Mouse (Mus musculus): Measurements from ENCODE around the gene Gm20388. TPM values are rescaled to one million over a fixed set of nuclear protein-coding genes. Genes with fewer than 3 reads are reported as not detected.

Gm20388 gene
- total RNA-seq, 1 experiment, result 27.0 TPM

DNA sequence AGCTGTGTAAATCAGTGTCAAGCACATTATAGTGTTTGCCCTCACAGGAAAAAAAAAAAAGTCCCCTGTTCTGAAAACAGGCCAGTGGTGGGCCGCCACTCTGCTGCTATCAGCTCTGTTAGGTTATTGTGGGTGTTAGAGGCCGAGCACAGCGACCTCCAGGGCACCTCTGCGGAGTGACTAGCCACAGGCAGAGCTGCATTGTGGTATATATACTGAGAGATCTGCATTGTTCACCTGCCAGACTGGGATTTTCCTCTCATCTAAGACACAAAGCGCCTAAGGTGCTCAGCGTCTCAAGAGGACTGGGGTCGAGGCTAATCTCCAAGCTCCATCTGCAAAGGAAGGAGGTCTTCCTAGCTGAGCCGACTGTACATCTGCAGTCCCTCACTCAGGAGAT, 252.7 kb downstream of the Gm20388 start:
- H3K4me1 ChIP-seq (ENCODE audit: control insufficient read depth in 2 of 2, insufficient read depth in 2 of 2, low read length in 2 of 2, poor library complexity in 1 of 2), result no peaks in the 10 kb centered on the region; a peak in 1 of 4 replicates
- H3K36me3 ChIP-seq (ENCODE audit: control insufficient read depth, insufficient read depth, low read length, poor library complexity, severe bottlenecking), result no peaks in the 10 kb centered on the region
- in situ Hi-C loops (cut with MboI; ENCODE audit: low sequenced_read_pairs in 2 of 2, unreplicated experiment in 2 of 2), result no loop called here
- TF ChIP-seq HCFC1 (IDR thresholded peaks at IDR 0.05; ENCODE audit: borderline replicate concordance, insufficient read depth, low read length) (no peak), MAFK (IDR thresholded peaks at IDR 0.05; ENCODE audit: insufficient read depth, low read depth, low read length) (no peak), ZNF384 (IDR thresholded peaks at IDR 0.05; ENCODE audit: low read depth, low read length) (no peak), CHD2 (IDR thresholded peaks at IDR 0.05; ENCODE audit: low read depth, low read length) (no peak), ZC3H11A (IDR thresholded peaks at IDR 0.05; ENCODE audit: borderline replicate concordance, low read depth, low read length) (no peak)
- H3K9ac ChIP-seq (ENCODE audit: insufficient read depth, low read depth, low read length, poor library complexity, severe bottlenecking), result no peak overlapping the region
- no peak overlapping the region for H3K4me3 ChIP-seq (ENCODE audit: insufficient read depth in 1 of 2, low read depth in 1 of 2, low read length in 2 of 2, poor library complexity in 1 of 2, severe bottlenecking in 1 of 2)
- no peak for DNase-seq (ENCODE audit: low read depth, low spot score)
- no peaks in the 10 kb centered on the region for H3K9me3 ChIP-seq (ENCODE audit: control insufficient read depth, insufficient read depth, low read depth, low read length)
- H3K27ac ChIP-seq (ENCODE audit: insufficient read depth, low read depth, low read length, poor library complexity, severe bottlenecking), result no peak overlapping the region

- Histone ChIP-seq H3K36me3 (ENCODE audit: control insufficient read depth, insufficient read depth, low read length, poor library complexity, severe bottlenecking) (no peaks in the 10 kb centered on the region), H3K4me3 (ENCODE audit: insufficient read depth in 1 of 2, low read depth in 1 of 2, low read length in 2 of 2, poor library complexity in 1 of 2, severe bottlenecking in 1 of 2) (no peak overlapping the region), H3K9ac (ENCODE audit: insufficient read depth, low read depth, low read length, poor library complexity, severe bottlenecking) (no peak overlapping the region), H3K9me3 (ENCODE audit: control insufficient read depth, insufficient read depth, low read depth, low read length) (no peaks in the 10 kb centered on the region), H3K4me1 (ENCODE audit: control insufficient read depth in 2 of 2, insufficient read depth in 2 of 2, low read length in 2 of 2, poor library complexity in 1 of 2) (no peaks in the 10 kb centered on the region; a peak in 1 of 4 replicates), H3K27ac (ENCODE audit: insufficient read depth, low read depth, low read length, poor library complexity, severe bottlenecking) (no peak overlapping the region)
- in situ Hi-C loops (cut with MboI; ENCODE audit: low sequenced_read_pairs in 2 of 2, unreplicated experiment in 2 of 2), result no loop called here
- no peak for TF ChIP-seq ZNF384 (IDR thresholded peaks at IDR 0.05; ENCODE audit: low read depth, low read length)
- no peak for TF ChIP-seq HCFC1 (IDR thresholded peaks at IDR 0.05; ENCODE audit: borderline replicate concordance, insufficient read depth, low read length)
- TF ChIP-seq MAFK (IDR thresholded peaks at IDR 0.05; ENCODE audit: insufficient read depth, low read depth, low read length), result no peak
- no peak for TF ChIP-seq ZC3H11A (IDR thresholded peaks at IDR 0.05; ENCODE audit: borderline replicate concordance, low read depth, low read length)
- TF ChIP-seq CHD2 (IDR thresholded peaks at IDR 0.05; ENCODE audit: low read depth, low read length), result no peak
- no peak for DNase-seq (ENCODE audit: low read depth, low spot score)
These were observed 253.4 kb downstream of the Gm20388 start for GRCm38 (mm10) chr8:120164026-120164425.

- Histone ChIP-seq H3K36me3 (ENCODE audit: control insufficient read depth, insufficient read depth, low read length, poor library complexity, severe bottlenecking) (no peaks in the 10 kb centered on the region), H3K4me3 (ENCODE audit: insufficient read depth in 1 of 2, low read depth in 1 of 2, low read length in 2 of 2, poor library complexity in 1 of 2, severe bottlenecking in 1 of 2) (no peak overlapping the region), H3K9ac (ENCODE audit: insufficient read depth, low read depth, low read length, poor library complexity, severe bottlenecking) (no peak overlapping the region), H3K4me1 (ENCODE audit: control insufficient read depth in 2 of 2, insufficient read depth in 2 of 2, low read length in 2 of 2, poor library complexity in 1 of 2) (no peaks in the 10 kb centered on the region; a peak in 1 of 4 replicates), H3K27ac (ENCODE audit: insufficient read depth, low read depth, low read length, poor library complexity, severe bottlenecking) (no peak overlapping the region), H3K9me3 (ENCODE audit: control insufficient read depth, insufficient read depth, low read depth, low read length) (no peaks in the 10 kb centered on the region)
- TF ChIP-seq MAFK (IDR thresholded peaks at IDR 0.05; ENCODE audit: insufficient read depth, low read depth, low read length) (no peak), CHD2 (IDR thresholded peaks at IDR 0.05; ENCODE audit: low read depth, low read length) (no peak), ZC3H11A (IDR thresholded peaks at IDR 0.05; ENCODE audit: borderline replicate concordance, low read depth, low read length) (no peak), ZNF384 (IDR thresholded peaks at IDR 0.05; ENCODE audit: low read depth, low read length) (no peak), HCFC1 (IDR thresholded peaks at IDR 0.05; ENCODE audit: borderline replicate concordance, insufficient read depth, low read length) (no peak)
- no peak for DNase-seq (ENCODE audit: low read depth, low spot score)
- in situ Hi-C loops (cut with MboI; ENCODE audit: low sequenced_read_pairs in 2 of 2, unreplicated experiment in 2 of 2), result no loop called here
These were observed 256.5 kb downstream of the Gm20388 start for GRCm38 (mm10) chr8:120167136-120167535.

DNA sequence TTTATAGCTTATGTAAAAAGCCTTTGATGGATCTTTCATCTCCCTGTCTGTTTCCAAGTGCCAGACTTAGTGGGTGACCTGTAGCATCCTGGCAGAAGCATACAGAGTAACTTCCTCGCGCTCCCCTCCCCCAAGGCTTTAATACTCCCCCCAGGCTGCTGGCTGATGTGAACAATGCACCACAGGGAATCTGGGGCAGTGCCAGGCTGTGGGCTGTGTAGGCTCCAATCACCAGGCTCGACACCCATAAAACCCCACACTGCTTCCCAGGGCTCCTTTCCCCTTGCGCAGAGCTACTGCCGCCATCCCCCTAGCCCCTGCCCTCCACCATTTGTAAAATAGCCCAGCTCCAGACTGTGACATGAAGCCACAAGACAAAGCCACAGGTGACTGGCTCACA, 257.2 kb downstream of the Gm20388 start:
- Histone ChIP-seq H3K9ac (ENCODE audit: insufficient read depth, low read depth, low read length, poor library complexity, severe bottlenecking) (no peak overlapping the region), H3K27ac (ENCODE audit: insufficient read depth, low read depth, low read length, poor library complexity, severe bottlenecking) (no peak overlapping the region), H3K36me3 (ENCODE audit: control insufficient read depth, insufficient read depth, low read length, poor library complexity, severe bottlenecking) (no peaks in the 10 kb centered on the region), H3K9me3 (ENCODE audit: control insufficient read depth, insufficient read depth, low read depth, low read length) (no peaks in the 10 kb centered on the region), H3K4me1 (ENCODE audit: control insufficient read depth in 2 of 2, insufficient read depth in 2 of 2, low read length in 2 of 2, poor library complexity in 1 of 2) (no peaks in the 10 kb centered on the region; a peak in 1 of 4 replicates), H3K4me3 (ENCODE audit: insufficient read depth in 1 of 2, low read depth in 1 of 2, low read length in 2 of 2, poor library complexity in 1 of 2, severe bottlenecking in 1 of 2) (no peak overlapping the region)
- TF ChIP-seq CHD2 (IDR thresholded peaks at IDR 0.05; ENCODE audit: low read depth, low read length), result no peak
- no peak for TF ChIP-seq ZNF384 (IDR thresholded peaks at IDR 0.05; ENCODE audit: low read depth, low read length)
- no peak for TF ChIP-seq MAFK (IDR thresholded peaks at IDR 0.05; ENCODE audit: insufficient read depth, low read depth, low read length)
- no peak for TF ChIP-seq ZC3H11A (IDR thresholded peaks at IDR 0.05; ENCODE audit: borderline replicate concordance, low read depth, low read length)
- no peak for TF ChIP-seq HCFC1 (IDR thresholded peaks at IDR 0.05; ENCODE audit: borderline replicate concordance, insufficient read depth, low read length)
- no peak for DNase-seq (ENCODE audit: low read depth, low spot score)
- in situ Hi-C loops (cut with MboI; ENCODE audit: low sequenced_read_pairs in 2 of 2, unreplicated experiment in 2 of 2), result no loop called here

DNA sequence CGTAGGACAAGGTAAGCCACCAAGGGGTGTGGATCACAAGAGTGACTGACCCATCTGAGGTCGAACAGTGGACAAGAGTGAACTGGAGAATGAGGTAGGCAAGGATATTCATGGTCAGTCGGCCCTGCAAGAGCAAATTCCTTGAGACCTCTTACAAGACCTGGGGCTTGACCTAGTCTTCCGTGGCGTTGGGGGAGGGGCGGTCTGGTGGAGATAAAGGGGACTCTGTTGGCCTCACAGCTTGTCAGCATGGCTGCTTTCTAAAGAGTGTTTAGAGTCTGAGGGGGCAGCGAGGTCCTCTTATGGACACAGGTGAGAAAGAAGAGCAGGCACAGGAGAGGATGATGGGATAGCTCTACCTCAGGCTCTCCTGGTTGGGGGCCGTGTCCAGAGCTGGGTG, 258.5 kb downstream of the Gm20388 start:
- TF ChIP-seq HCFC1 (IDR thresholded peaks at IDR 0.05; ENCODE audit: borderline replicate concordance, insufficient read depth, low read length), result no peak
- no peak for TF ChIP-seq CHD2 (IDR thresholded peaks at IDR 0.05; ENCODE audit: low read depth, low read length)
- no peak for TF ChIP-seq MAFK (IDR thresholded peaks at IDR 0.05; ENCODE audit: insufficient read depth, low read depth, low read length)
- Histone ChIP-seq H3K4me1 (ENCODE audit: control insufficient read depth in 2 of 2, insufficient read depth in 2 of 2, low read length in 2 of 2, poor library complexity in 1 of 2) (no peaks in the 10 kb centered on the region; a peak in 1 of 4 replicates), H3K9me3 (ENCODE audit: control insufficient read depth, insufficient read depth, low read depth, low read length) (no peaks in the 10 kb centered on the region), H3K4me3 (ENCODE audit: insufficient read depth in 1 of 2, low read depth in 1 of 2, low read length in 2 of 2, poor library complexity in 1 of 2, severe bottlenecking in 1 of 2) (no peak overlapping the region), H3K9ac (ENCODE audit: insufficient read depth, low read depth, low read length, poor library complexity, severe bottlenecking) (no peak overlapping the region), H3K36me3 (ENCODE audit: control insufficient read depth, insufficient read depth, low read length, poor library complexity, severe bottlenecking) (no peaks in the 10 kb centered on the region), H3K27ac (ENCODE audit: insufficient read depth, low read depth, low read length, poor library complexity, severe bottlenecking) (no peak overlapping the region)
- no peak for DNase-seq (ENCODE audit: low read depth, low spot score)
- in situ Hi-C loops (cut with MboI; ENCODE audit: low sequenced_read_pairs in 2 of 2, unreplicated experiment in 2 of 2), result no loop called here
